Mouse (Mus musculus) liver, embryonic 15.5 days (tissue): ENCODE measurements at regions not wholly inside any gene's neighbourhood (a gene's known extent, or its start where the extent isn't known, plus 50 kb on each side); places are given as distances from the start of the nearest gene placed in this dataset.

Source experiments
- ATAC-seq: fragments of 200-750 bp; cut with Nextera tagmentation; 2 replicates; pipeline ENCODE4 v1.8.0; 2017; ENCODE audit warnings: moderate number of reproducible peaks, mild to moderate bottlenecking, moderate library complexity; ENCODE audit not compliant: insufficient read depth
- H3K27ac ChIP-seq: fragments of 300-500 bp; sonication (generic); replicated peaks from 2 replicates; pipeline ENCODE4 v1.5.1; 2015; ENCODE audit warnings: mild to moderate bottlenecking, inconsistent platforms
- H3K27me3 ChIP-seq: fragments of 300-500 bp; sonication (generic); 2 replicates; pipeline ENCODE4 v1.6.1; 2015; ENCODE audit warnings: mild to moderate bottlenecking, inconsistent platforms
- H3K36me3 ChIP-seq: fragments of 300-500 bp; sonication (generic); replicated peaks from 2 replicates; pipeline ENCODE4 v1.6.1; 2015; ENCODE audit warnings: moderate library complexity, mild to moderate bottlenecking, inconsistent platforms
- H3K4me1 ChIP-seq: fragments of 300-500 bp; sonication (generic); replicated peaks from 2 replicates; pipeline ENCODE4 v1.6.1; 2015; ENCODE audit warnings: inconsistent platforms
- H3K4me2 ChIP-seq: fragments of 300-500 bp; sonication (generic); 2 replicates; pipeline ENCODE4 v1.6.1; 2015; ENCODE audit warnings: moderate library complexity, mild to moderate bottlenecking, inconsistent platforms
- H3K4me3 ChIP-seq: fragments of 300-500 bp; sonication (generic); replicated peaks from 2 replicates; pipeline ENCODE4 v1.5.1; 2015; ENCODE audit warnings: mild to moderate bottlenecking, inconsistent platforms
- H3K9ac ChIP-seq: fragments of 300-500 bp; sonication (generic); 2 replicates; pipeline ENCODE4 v1.6.1; 2015; ENCODE audit warnings: moderate library complexity, mild to moderate bottlenecking, inconsistent platforms
- H3K9me3 ChIP-seq: fragments of 300-500 bp; sonication (generic); replicated peaks from 2 replicates; pipeline ENCODE4 v1.6.1; 2016; ENCODE audit warnings: inconsistent platforms
- WGBS: fragments of 180-500 bp; shearing (Covaris S2); methylation state at CpG from one replicate; pipeline ENCODE4 v1.1.7; 2015; ENCODE audit warnings: mixed read lengths; ENCODE audit not compliant: insufficient replicate concordance; 5-methylcytosine and 5-hydroxymethylcytosine counted together

DNA sequence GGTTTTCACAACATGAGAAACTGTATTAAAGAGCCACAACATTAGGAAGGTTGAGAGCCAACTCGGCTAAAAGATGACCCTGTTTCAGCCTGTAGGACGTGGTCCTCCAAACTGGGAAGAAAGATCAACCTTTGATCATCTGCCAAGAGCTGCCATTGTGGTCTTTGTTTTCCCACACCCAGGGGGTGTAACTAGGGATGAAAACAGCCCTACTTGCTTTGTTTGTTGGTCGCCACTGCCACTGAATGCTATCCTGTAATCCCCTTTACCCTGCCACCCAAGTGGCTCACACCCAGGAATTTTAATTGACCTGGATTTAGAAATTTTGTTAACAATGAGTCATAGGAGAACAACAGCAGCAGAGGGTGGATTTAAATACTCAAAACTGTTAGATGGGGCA lies 414.2 kb downstream of the Bcor start:
- H3K4me2 ChIP-seq, result no peak overlapping the region
- ATAC-seq, result no peak
- 43% methylated on average over 3 of the region's 3 CpGs for WGBS
- H3K9me3 ChIP-seq, result no peaks in the 10 kb centered on the region
- H3K36me3 ChIP-seq, result no peaks in the 10 kb centered on the region
- no peaks in the 10 kb centered on the region for H3K27me3 ChIP-seq
- no peak overlapping the region for H3K4me3 ChIP-seq
- H3K27ac ChIP-seq, result no peak overlapping the region
- no peaks in the 10 kb centered on the region for H3K4me1 ChIP-seq
- H3K9ac ChIP-seq, result no peak overlapping the region

DNA sequence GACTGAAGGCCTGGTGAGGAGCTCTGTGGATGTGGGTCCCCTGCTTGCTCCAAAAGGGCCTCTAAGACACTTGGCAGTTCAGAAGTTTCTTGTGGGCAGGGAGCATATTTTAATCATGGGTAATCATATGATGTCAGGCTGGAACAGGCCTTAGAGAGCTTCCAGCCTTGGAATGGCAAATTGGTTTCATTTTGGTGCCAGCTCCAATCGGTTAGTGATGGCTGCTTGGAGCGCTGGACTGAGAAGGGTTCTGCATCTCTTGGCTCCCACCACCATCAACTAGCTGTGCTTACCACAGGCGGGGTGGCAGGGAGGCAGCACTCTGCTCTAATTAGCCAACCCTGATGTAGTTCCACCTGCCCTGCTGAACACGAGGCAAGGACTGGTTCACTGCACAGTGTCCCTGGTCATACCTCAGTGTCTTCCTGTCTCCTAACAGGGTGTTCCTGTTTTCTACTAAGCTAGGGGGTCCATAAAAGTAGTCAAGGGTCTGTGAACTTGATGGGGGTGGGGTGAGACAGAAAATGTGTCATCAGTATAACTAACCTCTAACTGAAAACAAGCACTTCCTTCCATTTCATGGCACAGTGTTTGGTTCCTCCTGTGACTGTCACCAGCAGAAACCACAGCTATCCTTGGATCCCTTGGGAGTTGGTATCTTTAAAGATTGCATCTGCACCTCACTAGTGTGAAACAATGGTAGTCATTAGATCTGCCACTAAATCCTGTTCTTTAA lies 412.6 kb downstream of the Bcor start:
- no peak overlapping the region for H3K9ac ChIP-seq
- H3K4me2 ChIP-seq, result no peak overlapping the region
- no peak overlapping the region for H3K4me3 ChIP-seq
- H3K27me3 ChIP-seq, result no peaks in the 10 kb centered on the region
- WGBS, result 49% methylated on average over 4 of the region's 4 CpGs
- H3K36me3 ChIP-seq, result no peaks in the 10 kb centered on the region
- no peaks in the 10 kb centered on the region for H3K9me3 ChIP-seq
- no peak overlapping the region for H3K27ac ChIP-seq
- ATAC-seq, result no peak
- no peaks in the 10 kb centered on the region for H3K4me1 ChIP-seq

DNA sequence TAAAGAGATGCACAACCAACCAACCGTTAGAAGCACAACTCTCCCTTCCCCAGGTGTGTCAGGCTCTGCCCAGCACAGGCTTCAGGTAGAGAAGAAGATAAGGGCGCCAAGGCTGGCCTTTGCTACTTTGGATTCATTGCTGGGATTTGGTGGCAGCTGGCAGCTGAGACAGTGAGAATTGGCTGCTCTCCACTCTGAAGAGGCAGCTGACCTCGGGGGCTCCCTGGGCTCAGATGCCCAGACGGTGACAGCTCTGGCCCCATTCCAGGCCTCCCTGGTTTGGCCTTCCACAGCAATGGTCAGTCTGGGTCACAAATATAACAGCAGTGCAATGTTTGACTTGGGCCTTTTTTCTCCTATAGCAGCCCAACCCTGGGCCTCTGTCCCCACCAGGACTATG lies 411.9 kb downstream of the Bcor start:
- WGBS, result 51% methylated on average over 4 of the region's 4 CpGs
- H3K4me3 ChIP-seq, result no peak overlapping the region
- ATAC-seq, result no peak
- no peaks in the 10 kb centered on the region for H3K36me3 ChIP-seq
- H3K4me1 ChIP-seq, result no peaks in the 10 kb centered on the region
- H3K4me2 ChIP-seq, result no peak overlapping the region
- no peak overlapping the region for H3K27ac ChIP-seq
- H3K9ac ChIP-seq, result no peak overlapping the region
- H3K27me3 ChIP-seq, result no peaks in the 10 kb centered on the region
- H3K9me3 ChIP-seq, result no peaks in the 10 kb centered on the region

DNA sequence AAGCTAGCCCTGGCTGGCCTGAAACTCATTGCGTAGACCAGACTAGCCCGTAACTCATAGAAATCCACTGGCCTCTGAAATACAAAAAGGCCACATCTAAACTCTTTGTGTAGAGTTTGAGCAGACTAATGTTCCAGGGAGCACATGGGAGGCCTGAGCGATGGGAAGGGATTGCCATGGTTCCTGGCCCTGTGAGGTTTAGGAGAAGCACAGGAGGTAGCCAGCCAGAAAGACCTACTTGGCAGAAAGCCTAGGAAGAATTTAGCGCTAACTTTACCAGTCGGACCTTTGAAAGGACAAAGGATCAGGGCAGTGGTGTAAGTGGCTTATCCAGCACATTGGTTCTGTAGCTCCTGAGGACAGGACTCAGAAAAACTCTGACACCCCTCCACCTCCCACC lies 407.6 kb downstream of the Bcor start:
- Histone ChIP-seq H3K4me1 (no peaks in the 10 kb centered on the region), H3K36me3 (no peaks in the 10 kb centered on the region), H3K4me2 (no peak overlapping the region), H3K27me3 (no peaks in the 10 kb centered on the region), H3K9me3 (no peaks in the 10 kb centered on the region), H3K4me3 (no peak overlapping the region), H3K27ac (no peak overlapping the region), H3K9ac (no peak overlapping the region)
- no peak for ATAC-seq
- 39% methylated on average over 5 of the region's 5 CpGs for WGBS

DNA sequence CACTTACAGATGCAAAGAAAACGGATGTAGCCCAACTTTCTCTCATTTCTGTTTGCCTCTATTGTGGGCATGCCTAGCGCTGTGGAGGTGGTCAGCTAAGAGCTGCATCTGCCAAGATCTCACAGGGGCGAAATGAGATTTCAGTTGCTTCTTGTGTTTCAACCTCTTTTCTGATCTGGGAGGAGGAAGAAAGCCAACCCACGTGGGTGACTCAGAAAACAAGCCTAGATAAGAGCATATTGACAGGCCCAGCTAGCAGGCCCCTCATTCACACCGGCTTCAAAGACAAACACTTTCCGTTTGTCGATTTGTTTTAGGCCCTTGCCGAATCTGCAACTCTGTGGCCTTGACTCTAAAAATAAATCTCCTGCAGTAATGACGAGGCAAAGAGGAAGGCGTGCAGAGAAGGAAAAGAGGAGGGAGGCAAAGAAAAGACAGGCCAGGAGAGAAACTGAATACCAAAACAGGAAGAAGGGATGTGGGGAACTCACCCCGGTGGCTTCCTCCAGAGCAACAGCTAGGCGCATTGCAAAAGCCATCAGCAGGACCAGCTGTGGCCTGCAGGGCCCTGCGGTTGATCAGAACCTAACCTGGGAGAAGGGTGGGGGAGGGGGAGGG lies 407.1 kb downstream of the Bcor start:
- Histone ChIP-seq H3K4me1 (no peaks in the 10 kb centered on the region), H3K27me3 (no peaks in the 10 kb centered on the region), H3K4me3 (no peak overlapping the region), H3K4me2 (peak overlapping the region; percentile 30; the same call in 1 of the 2 replicates), H3K9me3 (no peaks in the 10 kb centered on the region), H3K27ac (no peak overlapping the region), H3K9ac (no peak overlapping the region), H3K36me3 (no peaks in the 10 kb centered on the region)
- 12% methylated on average over 13 of the region's 13 CpGs for whole genome bisulfite sequencing
- ATAC-seq, result no peak

DNA sequence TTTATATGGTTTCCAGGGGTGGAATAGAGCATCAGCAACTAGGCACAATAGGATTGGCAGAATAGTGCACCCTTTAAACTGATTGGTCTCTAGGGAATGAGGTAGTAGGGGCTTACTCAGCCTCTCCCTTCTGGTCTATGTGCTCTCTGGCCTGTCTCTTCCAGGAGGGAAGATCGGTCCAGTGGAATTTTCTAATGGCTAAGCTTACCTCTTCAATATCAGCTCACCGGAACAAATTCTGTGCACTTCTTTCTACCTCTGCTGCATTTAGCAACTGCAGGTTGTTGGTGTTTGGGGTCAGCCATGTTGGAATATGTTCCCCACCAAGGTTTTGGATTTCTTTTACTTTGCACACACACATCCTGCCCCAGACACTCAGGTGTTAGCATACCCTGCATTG lies 405.1 kb downstream of the Bcor start:
- ATAC-seq, result no peak
- H3K9me3 ChIP-seq, result no peaks in the 10 kb centered on the region
- H3K4me1 ChIP-seq, result no peaks in the 10 kb centered on the region
- no peak overlapping the region for H3K27ac ChIP-seq
- no peak overlapping the region for H3K4me2 ChIP-seq
- H3K9ac ChIP-seq, result no peak overlapping the region
- H3K4me3 ChIP-seq, result no peak overlapping the region
- H3K27me3 ChIP-seq, result no peaks in the 10 kb centered on the region
- WGBS, result 80% methylated on average over 2 of the region's 2 CpGs
- H3K36me3 ChIP-seq, result no peaks in the 10 kb centered on the region

DNA sequence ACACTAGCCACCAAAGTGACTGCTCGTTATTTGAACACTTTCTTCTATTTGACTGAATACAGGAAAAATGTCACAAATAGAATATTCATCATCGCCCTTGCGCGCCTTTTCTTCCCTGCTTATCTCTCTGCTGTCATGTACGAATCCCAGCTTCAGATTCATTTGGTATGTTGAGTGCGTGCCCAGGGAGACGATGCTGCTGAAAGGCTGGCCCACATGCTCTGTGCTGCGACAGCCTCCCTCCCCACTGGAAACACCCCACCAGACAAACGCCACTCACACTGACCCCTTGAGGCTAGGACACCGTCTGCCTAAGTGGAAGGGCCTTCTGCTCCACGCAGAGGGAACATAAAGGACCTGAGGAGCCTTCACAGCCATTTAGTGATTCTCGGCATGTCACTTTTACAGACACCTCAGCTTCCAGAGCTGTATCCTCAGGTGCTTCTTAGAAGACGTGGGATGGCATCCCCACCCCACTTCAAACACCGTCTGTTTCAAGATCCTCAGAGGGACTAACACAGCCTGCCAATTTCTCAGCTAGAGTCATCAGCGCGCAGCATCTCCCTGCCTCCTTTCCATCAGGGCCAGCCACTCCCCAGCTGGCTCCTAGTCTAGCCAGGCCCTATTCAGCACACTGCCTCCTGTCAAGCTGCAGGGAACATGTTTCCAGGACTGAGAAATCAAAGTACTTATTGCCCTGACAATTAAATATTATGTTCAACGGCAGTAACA lies 396.6 kb downstream of the Bcor start:
- H3K27me3 ChIP-seq, result no peaks in the 10 kb centered on the region
- H3K4me3 ChIP-seq, result no peak overlapping the region
- H3K9ac ChIP-seq, result no peak overlapping the region
- no peaks in the 10 kb centered on the region for H3K4me1 ChIP-seq
- WGBS, result 70% methylated on average over 17 of the region's 17 CpGs
- no peak for ATAC-seq
- no peak overlapping the region for H3K27ac ChIP-seq
- no peaks in the 10 kb centered on the region for H3K9me3 ChIP-seq
- H3K36me3 ChIP-seq, result no peaks in the 10 kb centered on the region
- no peak overlapping the region for H3K4me2 ChIP-seq

DNA sequence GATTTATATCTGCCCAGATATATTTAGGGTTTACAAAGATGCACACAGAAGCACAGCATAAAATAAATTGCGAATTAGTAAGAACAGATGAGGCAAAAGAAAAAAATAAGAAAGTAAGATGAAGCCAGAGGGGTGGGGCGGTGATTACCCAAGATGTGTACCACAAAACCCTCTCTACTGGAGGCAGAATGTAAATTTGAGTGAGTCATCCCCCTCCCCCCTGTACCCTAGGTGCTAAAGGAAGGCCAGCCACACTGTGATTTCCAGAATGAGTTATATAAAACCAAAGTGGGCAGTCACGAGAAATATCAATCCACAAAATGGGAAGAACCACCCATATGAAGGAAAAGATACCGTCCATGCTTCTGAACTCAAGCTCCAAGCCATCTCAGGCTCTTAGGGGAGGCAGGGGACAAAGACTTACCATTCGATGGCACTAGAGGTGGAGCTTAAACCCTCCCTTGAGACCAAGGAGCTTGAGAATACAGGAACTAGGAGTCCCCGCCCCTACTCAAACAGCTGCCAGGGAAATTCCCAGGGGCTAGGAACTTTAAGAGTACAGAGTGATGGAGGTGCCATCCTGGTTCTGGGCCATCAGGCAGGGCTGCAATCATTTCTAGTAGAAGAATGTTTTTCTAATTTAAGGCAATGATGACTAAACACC lies 383.8 kb downstream of the Bcor start:
- Histone ChIP-seq H3K27ac (no peak overlapping the region), H3K36me3 (no peaks in the 10 kb centered on the region), H3K9ac (no peak overlapping the region), H3K4me3 (no peak overlapping the region), H3K9me3 (no peaks in the 10 kb centered on the region), H3K4me2 (no peak overlapping the region), H3K27me3 (no peaks in the 10 kb centered on the region), H3K4me1 (no peaks in the 10 kb centered on the region)
- 53% methylated on average over 6 of the region's 6 CpGs for WGBS
- ATAC-seq, result no peak

DNA sequence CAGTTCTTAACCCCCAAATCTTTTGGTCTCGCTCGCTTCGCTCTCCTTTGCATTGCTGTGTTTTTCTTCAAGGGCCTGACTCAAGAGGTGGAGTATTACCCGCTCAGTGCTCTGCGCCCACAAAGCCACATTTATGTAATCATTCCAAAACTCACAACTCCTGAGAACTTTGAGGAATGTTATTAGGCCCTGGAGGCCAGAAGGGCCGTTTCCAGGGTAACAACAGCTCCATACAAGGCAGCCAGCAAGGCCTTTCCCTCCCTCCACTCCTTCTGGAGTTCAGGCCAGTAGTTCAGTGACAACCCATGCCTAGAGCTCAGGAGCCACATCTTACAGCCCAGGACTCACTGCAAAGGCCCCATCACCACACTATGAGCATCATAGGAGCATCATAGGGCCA lies 365.1 kb downstream of the Bcor start:
- Histone ChIP-seq H3K36me3 (no peaks in the 10 kb centered on the region), H3K9me3 (no peaks in the 10 kb centered on the region), H3K27ac (no peak overlapping the region), H3K27me3 (no peaks in the 10 kb centered on the region), H3K4me2 (no peak overlapping the region), H3K4me3 (no peak overlapping the region), H3K4me1 (no peaks in the 10 kb centered on the region), H3K9ac (no peak overlapping the region)
- WGBS, result 67% methylated on average over 6 of the region's 6 CpGs
- no peak for ATAC-seq

DNA sequence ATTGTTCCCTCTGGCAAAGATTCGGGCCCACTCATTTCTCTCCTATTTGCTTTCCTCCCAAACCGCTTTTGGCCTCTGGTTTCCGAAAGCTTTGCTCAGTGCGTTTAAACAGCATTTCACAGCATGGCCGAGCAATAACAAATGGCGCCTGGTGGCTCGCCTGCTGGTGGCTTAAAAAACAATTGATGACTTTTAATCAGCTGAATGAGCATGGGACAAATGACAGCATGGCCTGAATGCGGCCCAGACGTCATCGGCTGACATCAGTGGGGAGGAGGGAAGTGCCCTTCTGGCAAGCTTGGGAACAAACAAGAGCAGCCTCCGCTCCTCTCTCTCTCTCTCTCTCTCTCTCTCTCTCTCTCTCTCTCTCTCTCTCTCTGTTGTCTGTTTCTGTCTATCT lies 362.3 kb downstream of the Bcor start:
- H3K4me2 ChIP-seq, result no peak overlapping the region
- H3K27ac ChIP-seq, result no peak overlapping the region
- H3K4me3 ChIP-seq, result no peak overlapping the region
- no peak for ATAC-seq
- no peaks in the 10 kb centered on the region for H3K4me1 ChIP-seq
- no peak overlapping the region for H3K9ac ChIP-seq
- H3K9me3 ChIP-seq, result no peaks in the 10 kb centered on the region
- no peaks in the 10 kb centered on the region for H3K36me3 ChIP-seq
- no peaks in the 10 kb centered on the region for H3K27me3 ChIP-seq
- 48% methylated on average over 11 of the region's 11 CpGs for WGBS

DNA sequence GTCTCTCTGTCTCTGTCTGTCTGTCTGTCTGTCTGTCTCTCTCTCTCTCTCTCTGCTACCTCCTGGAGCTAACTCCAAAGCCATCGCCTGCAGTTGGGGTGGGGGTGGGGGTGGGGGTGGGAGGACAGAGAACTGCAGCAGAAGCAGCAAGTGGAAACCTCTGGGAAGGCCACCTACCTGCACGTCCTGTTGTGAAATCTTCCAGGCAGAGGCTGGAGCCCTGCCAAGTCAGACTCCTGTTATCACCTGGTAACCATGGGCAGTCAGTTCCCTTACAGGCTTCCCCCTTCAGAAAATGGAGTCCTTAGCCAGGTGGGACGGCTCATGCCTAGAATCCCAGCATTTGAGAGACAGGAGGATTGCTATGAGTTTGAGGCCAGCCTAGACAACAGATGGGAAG lies 361.8 kb downstream of the Bcor start:
- Histone ChIP-seq H3K4me1 (no peaks in the 10 kb centered on the region), H3K27ac (no peak overlapping the region)

More for the DNA sequence above, 361.8 kb downstream of the Bcor start:
- Histone ChIP-seq H3K36me3 (no peaks in the 10 kb centered on the region), H3K4me3 (no peak overlapping the region), H3K9ac (no peak overlapping the region), H3K4me2 (no peak overlapping the region), H3K27me3 (no peaks in the 10 kb centered on the region), H3K9me3 (no peaks in the 10 kb centered on the region)
- 26% methylated on average over 3 of the region's 3 CpGs for WGBS
- peak; percentile 37; the same call in 1 of the 2 replicates for ATAC-seq
